Mouse (Mus musculus): ENCODE results near the gene St6galnac6. TPM values are rescaled to one million over a fixed set of nuclear protein-coding genes. Genes with fewer than 3 reads are reported as not detected.

Gene St6galnac6
- polyA plus RNA-seq, 2 experiments from 2014 or later: 2.5 to 3.4 TPM

GRCm38 (mm10) chr2:32641810-32642209, 42.3 kb downstream of the St6galnac6 start:
- ATAC-seq: no peak

- no peak for ATAC-seq
These were observed 43.3 kb downstream of the St6galnac6 start for GRCm38 (mm10) chr2:32642813-32643212.

- no peak for ATAC-seq
These were observed 44.6 kb downstream of the St6galnac6 start for GRCm38 (mm10) chr2:32644083-32644482.

GRCm38 (mm10) chr2:32644799-32645475, 45.4 kb downstream of the St6galnac6 start:
- no peak for ATAC-seq

- ATAC-seq: no peak
These were observed 46.1 kb downstream of the St6galnac6 start for GRCm38 (mm10) chr2:32645647-32646046.

- ATAC-seq: no peak
These were observed 47.0 kb downstream of the St6galnac6 start, which contains the start of gene Eng for GRCm38 (mm10) chr2:32646379-32647056. TSS of gene Eng (plus strand) at chr2:32646595.

GRCm38 (mm10) chr2:32647366-32647765, 47.9 kb downstream of the St6galnac6 start:
- no peak for ATAC-seq

GRCm38 (mm10) chr2:32653764-32654163, 54.3 kb downstream of the St6galnac6 start:
- no peak for ATAC-seq

- ATAC-seq: no peak
These were observed 55.4 kb downstream of the St6galnac6 start for GRCm38 (mm10) chr2:32654743-32655393.

- ATAC-seq: no peak
These were observed 55.9 kb downstream of the St6galnac6 start for GRCm38 (mm10) chr2:32655394-32655744.

- ATAC-seq: no peak
These were observed 56.3 kb downstream of the St6galnac6 start for GRCm38 (mm10) chr2:32655826-32656225.

- ATAC-seq: no peak
These were observed 59.4 kb downstream of the St6galnac6 start for GRCm38 (mm10) chr2:32658873-32659272.

GRCm38 (mm10) chr2:32661509-32662107, 62.1 kb downstream of the St6galnac6 start:
- no peak for ATAC-seq

GRCm38 (mm10) chr2:32662291-32662690, 62.8 kb downstream of the St6galnac6 start:
- no peak for ATAC-seq

- no peak for ATAC-seq
These were observed 65.8 kb downstream of the St6galnac6 start for GRCm38 (mm10) chr2:32665345-32665744.

- ATAC-seq: no peak
These were observed 66.3 kb downstream of the St6galnac6 start for GRCm38 (mm10) chr2:32665853-32666252.

- ATAC-seq: no peak
These were observed 68.3 kb downstream of the St6galnac6 start for GRCm38 (mm10) chr2:32667775-32668174.

- no peak for ATAC-seq
These were observed 68.7 kb downstream of the St6galnac6 start for GRCm38 (mm10) chr2:32668176-32668575.

GRCm38 (mm10) chr2:32669876-32670275, 70.4 kb downstream of the St6galnac6 start:
- no peak for ATAC-seq
